Mouse (Mus musculus) liver, postnatal 0 days (tissue): Measurements from ENCODE around the gene Flywch1.

Experiments
- CTCF ChIP-seq: sonication (generic); IDR thresholded peaks from 2 replicates; pipeline ENCODE4 v1.5.1; 2016; ENCODE audit warnings: antibody characterized with exemption, low read depth
- EP300 ChIP-seq: IDR thresholded peaks from 2 replicates; pipeline ENCODE4 v1.6.1; 2016; ENCODE audit warnings: antibody characterized with exemption, low read depth, mild to moderate bottlenecking

- TF ChIP-seq CTCF, result no peak
- no peak for TF ChIP-seq EP300
Measured at GRCm38 (mm10) chr17:23760231-23760630, 11.2 kb downstream of the Flywch1 start.
